Mouse (Mus musculus) adrenal gland, adult 8-10 months (tissue): Measurements from ENCODE around the gene Golph3. TPM values are rescaled to one million over a fixed set of nuclear protein-coding genes. Genes with fewer than 3 reads are reported as not detected.
A peak's percentile ranks its signal among the peaks of the same experiment; 100 is the strongest.

Experiments
- DNase-seq: peaks from one replicate; pipeline ENCODE4 v3.0.0; 2022
- total RNA-seq, 4 experiments: library from RNA; stranded (reverse); gene quantifications; 2 replicates each; pipeline ENCODE4 v1.2.4; 2022

Gene Golph3
- total RNA-seq = 100 to 1,000 TPM; 109 to 136 (median 122) TPM

GRCm38 (mm10) chr15:12321091-12321787 lies at the start of gene Golph3:
Gene Golph3, plus strand, starts transcription at chr15:12321450.
- DNase-seq = peak; percentile 90

- DNase-seq = no peak
Observed at GRCm38 (mm10) chr15:12273325-12274052, 47.8 kb upstream of the Golph3 start.

- DNase-seq = no peak
Observed at GRCm38 (mm10) chr15:12274053-12274769, 47.0 kb upstream of the Golph3 start.

GRCm38 (mm10) chr15:12275091-12275623 lies 46.1 kb upstream of the Golph3 start:
- no peak for DNase-seq

GRCm38 (mm10) chr15:12279816-12280215 lies 41.4 kb upstream of the Golph3 start:
- DNase-seq = no peak

GRCm38 (mm10) chr15:12284794-12285534 lies 36.3 kb upstream of the Golph3 start:
- DNase-seq = no peak

- DNase-seq = no peak
Observed at GRCm38 (mm10) chr15:12285535-12285809, 35.8 kb upstream of the Golph3 start.

GRCm38 (mm10) chr15:12290330-12290729 lies 30.9 kb upstream of the Golph3 start:
- DNase-seq = no peak

- DNase-seq = no peak
Observed at GRCm38 (mm10) chr15:12291757-12292156, 29.5 kb upstream of the Golph3 start.

- DNase-seq = no peak
Observed at GRCm38 (mm10) chr15:12296228-12296627, 25.0 kb upstream of the Golph3 start.

GRCm38 (mm10) chr15:12298231-12298737 lies 23.0 kb upstream of the Golph3 start:
- DNase-seq = no peak

- DNase-seq = no peak
Observed at GRCm38 (mm10) chr15:12301771-12302170, 19.5 kb upstream of the Golph3 start.

GRCm38 (mm10) chr15:12306188-12307071 lies 14.8 kb upstream of the Golph3 start:
- DNase-seq = no peak

- no peak for DNase-seq
Observed at GRCm38 (mm10) chr15:12307114-12307513, 14.1 kb upstream of the Golph3 start.

- DNase-seq = no peak
Observed at GRCm38 (mm10) chr15:12308539-12308938, 12.7 kb upstream of the Golph3 start.

- DNase-seq = no peak
Observed at GRCm38 (mm10) chr15:12310676-12311075, 10.6 kb upstream of the Golph3 start.

- DNase-seq = no peak
Observed at GRCm38 (mm10) chr15:12311465-12311864, 9.8 kb upstream of the Golph3 start.

GRCm38 (mm10) chr15:12313255-12313654 lies 8.0 kb upstream of the Golph3 start:
- DNase-seq = no peak

GRCm38 (mm10) chr15:12314584-12314983 lies 6.7 kb upstream of the Golph3 start:
- no peak for DNase-seq

GRCm38 (mm10) chr15:12315996-12316395 lies 5.3 kb upstream of the Golph3 start:
- no peak for DNase-seq

GRCm38 (mm10) chr15:12317290-12317689 lies 4.0 kb upstream of the Golph3 start:
- DNase-seq = no peak
